30 mouse cellular contexts compared by ENCODE assay signal in the genomic region with DNA sequence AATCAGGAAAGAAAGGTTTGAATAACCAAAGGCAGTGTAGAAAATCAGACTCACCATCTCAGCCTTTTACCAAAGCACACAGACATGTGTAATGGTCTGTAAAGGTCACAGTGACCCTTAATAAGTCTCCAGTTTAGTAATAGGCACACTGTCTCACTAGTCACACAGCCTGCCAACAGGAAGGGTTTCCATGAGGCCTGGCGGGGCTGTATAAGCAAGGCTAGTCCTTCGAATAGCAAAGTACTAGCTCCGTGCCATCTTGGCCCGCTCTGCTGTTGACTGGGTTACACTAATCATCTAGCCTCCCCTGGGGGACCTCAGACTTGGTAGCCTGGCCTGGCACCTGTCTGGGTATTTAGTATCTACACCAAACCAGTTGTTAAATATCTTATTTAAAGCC. TPM values are rescaled to one million over a fixed set of nuclear protein-coding genes. Genes with fewer than 3 reads are reported as not detected.
DNase-seq lines count a peak whose midpoint lies in the region; ATAC-seq and TF ChIP-seq lines count a peak whose summit lies in the region.
"Had no signal": no experiment of that assay in that cellular context is flagged by ENCODE, and none has a peak within 500 bp of the region (broad histone marks: within the 10 kb centered on the region; RNA-seq: fewer than 3 reads in every experiment).

No protein-coding gene starts in this region.

- H3K4me3 ChIP-seq in hindbrain, postnatal 0 days (ENCODE audit: low read length): no peak overlapping the region
- no peak overlapping the region for H3K4me3 ChIP-seq in hindbrain, embryonic 12.5 days
- no peak overlapping the region for H3K4me3 ChIP-seq in kidney, embryonic 14.5 days (ENCODE audit: low read length)
- H3K4me3 ChIP-seq in heart, embryonic 12.5 days: no peak overlapping the region
- H3K4me3 ChIP-seq: embryonic facial prominence, embryonic 13.5 days; erythroblast, embryonic 14.5 days; forebrain, embryonic 12.5 days; heart, embryonic 13.5 days; hindbrain, embryonic 13.5 days; limb, embryonic 15.5 days; midbrain, embryonic 15.5 days; myocyte had no signal

- WGBS in hindbrain, postnatal 0 days: 66% methylated on average over 4 of the region's 4 CpGs
- WGBS in hindbrain, embryonic 12.5 days: 89% methylated on average over 4 of the region's 4 CpGs
- 54% methylated on average over 4 of the region's 4 CpGs for WGBS in kidney, embryonic 14.5 days
- WGBS in heart, embryonic 12.5 days: 86% methylated on average over 4 of the region's 4 CpGs

- peak; percentile 21 for DNase-seq in adrenal gland, postnatal 25 days
- DNase-seq in adrenal gland, postnatal 36 days: no peak
- no peak for DNase-seq in hindbrain, postnatal 0 days (ENCODE audit: low spot score)
- peak; percentile 36 to 71 for DNase-seq in kidney, postnatal 25 days
- DNase-seq in layer of hippocampus, adult 9-10 months (ENCODE audit: low spot score): no peak
- DNase-seq: cerebellum, adult 18-20 months; cerebellum, postnatal 36 days; embryo, embryonic 11 days; heart, adult 18-20 months; heart, postnatal 14 days; left cerebral cortex, postnatal 4 days; lung, embryonic 14.5 days; right cerebral cortex, postnatal 14 days; thymus, adult 2 months had no signal

- H3K4me2 ChIP-seq in hindbrain, postnatal 0 days (ENCODE audit: low read depth, low read length): no peak overlapping the region
- H3K4me2 ChIP-seq in hindbrain, embryonic 12.5 days (replicated peaks): no peak overlapping the region
- H3K4me2 ChIP-seq in kidney, embryonic 14.5 days (replicated peaks; ENCODE audit: low read depth, low read length): no peak overlapping the region
- no peak overlapping the region for H3K4me2 ChIP-seq in heart, embryonic 12.5 days
- H3K4me2 ChIP-seq: embryonic facial prominence, embryonic 13.5 days; forebrain, embryonic 12.5 days; heart, embryonic 13.5 days; hindbrain, embryonic 13.5 days; limb, embryonic 15.5 days; lung, embryonic 14.5 days; midbrain, embryonic 15.5 days had no signal

- 0 out of 2 replicates have a peak, but pooled peaks have one; percentile 18 for ATAC-seq in hindbrain, postnatal 0 days
- ATAC-seq in hindbrain, embryonic 12.5 days (ENCODE audit: low FRiP score): no peak
- ATAC-seq in kidney, embryonic 14.5 days (ENCODE audit: low FRiP score, low TSS enrichment): 0 out of 2 replicates have a peak, but pooled peaks have one; percentile 30
- no peak for ATAC-seq in heart, embryonic 12.5 days (ENCODE audit: insufficient number of reproducible peaks, low FRiP score)
- ATAC-seq: midbrain, embryonic 15.5 days had no signal

- no peak overlapping the region for H3K27ac ChIP-seq in hindbrain, postnatal 0 days
- no peak overlapping the region for H3K27ac ChIP-seq in hindbrain, embryonic 12.5 days
- H3K27ac ChIP-seq in kidney, embryonic 14.5 days (ENCODE audit: low read depth, low read length): no peak overlapping the region
- no peak overlapping the region for H3K27ac ChIP-seq in heart, embryonic 12.5 days (ENCODE audit: poor library complexity, severe bottlenecking)
- H3K27ac ChIP-seq: embryonic facial prominence, embryonic 13.5 days; forebrain, embryonic 12.5 days; heart, embryonic 13.5 days; hindbrain, embryonic 13.5 days; limb, embryonic 15.5 days; liver, embryonic 14.5 days; midbrain, embryonic 15.5 days; stomach, postnatal 0 days had no signal

- H3K36me3 ChIP-seq in hindbrain, postnatal 0 days (ENCODE audit: insufficient read depth, low read length): no peaks in the 10 kb centered on the region
- no peaks in the 10 kb centered on the region for H3K36me3 ChIP-seq in hindbrain, embryonic 12.5 days
- no peaks in the 10 kb centered on the region for H3K36me3 ChIP-seq in kidney, embryonic 14.5 days (ENCODE audit: control insufficient read depth, insufficient read depth, low read length)
- H3K36me3 ChIP-seq in heart, embryonic 12.5 days: no peaks in the 10 kb centered on the region
- H3K36me3 ChIP-seq: embryonic facial prominence, embryonic 13.5 days; forebrain, embryonic 12.5 days; G1E; heart, embryonic 13.5 days; hindbrain, embryonic 13.5 days; limb, embryonic 15.5 days; midbrain, embryonic 15.5 days had no signal

- no peaks in the 10 kb centered on the region for H3K27me3 ChIP-seq in hindbrain, postnatal 0 days (ENCODE audit: insufficient read depth, low read length)
- no peaks in the 10 kb centered on the region for H3K27me3 ChIP-seq in hindbrain, embryonic 12.5 days
- no peaks in the 10 kb centered on the region for H3K27me3 ChIP-seq in kidney, embryonic 14.5 days (ENCODE audit: control insufficient read depth, insufficient read depth, low read length)
- no peaks in the 10 kb centered on the region for H3K27me3 ChIP-seq in heart, embryonic 12.5 days (replicated peaks)
- H3K27me3 ChIP-seq: CH12.LX; embryonic facial prominence, embryonic 13.5 days; forebrain, embryonic 12.5 days; heart, embryonic 13.5 days; hindbrain, embryonic 13.5 days; limb, embryonic 15.5 days; midbrain, embryonic 15.5 days; Patski had no signal

- H3K9me3 ChIP-seq in hindbrain, postnatal 0 days (ENCODE audit: low read length): no peaks in the 10 kb centered on the region
- H3K9me3 ChIP-seq in hindbrain, embryonic 12.5 days (replicated peaks): no peaks in the 10 kb centered on the region
- H3K9me3 ChIP-seq in kidney, embryonic 14.5 days (ENCODE audit: control insufficient read depth, low read length): no peaks in the 10 kb centered on the region
- H3K9me3 ChIP-seq in heart, embryonic 12.5 days (replicated peaks): no peaks in the 10 kb centered on the region
- H3K9me3 ChIP-seq: embryonic facial prominence, embryonic 13.5 days; forebrain, embryonic 12.5 days; G1E; heart, embryonic 13.5 days; hindbrain, embryonic 13.5 days; limb, embryonic 15.5 days; midbrain, embryonic 15.5 days had no signal

- no peaks in the 10 kb centered on the region for H3K4me1 ChIP-seq in hindbrain, postnatal 0 days (ENCODE audit: insufficient read depth, low read length)
- H3K4me1 ChIP-seq in hindbrain, embryonic 12.5 days: no peaks in the 10 kb centered on the region
- H3K4me1 ChIP-seq in kidney, embryonic 14.5 days (ENCODE audit: control insufficient read depth, insufficient read depth, low read length): 0 out of 2 replicates have a peak, but pooled peaks cover 8% of the 10 kb centered on the region
- H3K4me1 ChIP-seq in heart, embryonic 12.5 days (replicated peaks): peaks cover 25% of the 10 kb centered on the region
- H3K4me1 ChIP-seq: midbrain, embryonic 15.5 days had no signal

- H3K9ac ChIP-seq in hindbrain, postnatal 0 days (replicated peaks; ENCODE audit: low read length): no peak overlapping the region
- H3K9ac ChIP-seq in hindbrain, embryonic 12.5 days: no peak overlapping the region
- H3K9ac ChIP-seq in kidney, embryonic 14.5 days (ENCODE audit: low read depth, low read length): no peak overlapping the region
- H3K9ac ChIP-seq in heart, embryonic 12.5 days: no peak overlapping the region
- H3K9ac ChIP-seq: embryonic facial prominence, embryonic 13.5 days; forebrain, embryonic 12.5 days; heart, embryonic 13.5 days; hindbrain, embryonic 13.5 days; limb, embryonic 15.5 days; liver, embryonic 14.5 days; lung, embryonic 14.5 days; midbrain, embryonic 15.5 days had no signal

- no peak for TF ChIP-seq CTCF in hindbrain, postnatal 0 days (IDR thresholded peaks at IDR 0.05; ENCODE audit: low read depth)

RNA-seq across cellular contexts. Expression of a gene that starts 20.6 kb away (rescaled TPM):
- total RNA-seq in adrenal gland, postnatal 25 days (2021): 37.7 and 47.1 TPM in 2 replicates
- 10 to 100 TPM; 40.2 to 42.0 TPM for total RNA-seq in adrenal gland, postnatal 36 days (2021)
- 7.6 and 9.5 TPM in 2 replicates for total RNA-seq in hindbrain, postnatal 0 days (2014; rRNA removed)
- 6.2 and 7.1 TPM in 2 replicates for polyA plus RNA-seq in hindbrain, postnatal 0 days (2015; fragmentation: Nextera tagmentation; extraction: Ambion mirVana)
- polyA plus RNA-seq in hindbrain, embryonic 12.5 days (2016; fragmentation: Nextera tagmentation; extraction: Ambion mirVana): 20.9 and 23.6 TPM in 2 replicates
- 43.4 and 49.1 TPM in 2 replicates for polyA plus RNA-seq in kidney, embryonic 14.5 days (2014; fragmentation: Nextera tagmentation; extraction: Ambion mirVana)
- 36.8 and 41.0 TPM in 2 replicates for polyA plus RNA-seq in heart, embryonic 12.5 days (2016; fragmentation: Nextera tagmentation; extraction: Ambion mirVana)
- polyA plus RNA-seq: G1E had no signal

Comparison
In these comparisons a context has a peak if more than half of its experiments do, and no peak if none do; other contexts are left out.
1. DNase-seq: peak in adrenal gland, postnatal 25 days (single experiment) and kidney, postnatal 25 days (2 of 2); none in adrenal gland, postnatal 36 days (0 of 2), hindbrain, postnatal 0 days (single experiment) and layer of hippocampus, adult 9-10 months (single experiment).
2. ATAC-seq: peak in hindbrain, postnatal 0 days (single experiment) and kidney, embryonic 14.5 days (single experiment); none in hindbrain, embryonic 12.5 days (single experiment) and heart, embryonic 12.5 days (single experiment).